In the genomic region with DNA sequence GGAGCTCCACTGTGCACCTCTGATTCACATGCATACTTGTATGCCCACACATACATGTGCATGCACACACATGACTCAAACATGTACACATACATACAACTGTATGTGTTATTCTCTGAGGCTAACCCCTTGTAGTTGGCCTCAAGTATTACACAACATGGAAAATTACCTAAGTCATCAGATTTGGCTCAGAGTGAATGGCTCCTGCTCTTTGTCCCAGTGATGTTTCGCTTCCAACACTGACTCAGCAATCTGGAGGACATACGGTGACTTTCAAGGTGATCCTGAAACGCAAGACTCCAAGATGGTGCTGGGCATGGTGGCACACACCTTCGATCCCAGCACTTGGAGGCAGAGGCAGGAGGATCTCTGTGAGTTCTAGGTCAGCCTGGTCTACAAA, we compare ENCODE assay signal across 29 mouse cellular contexts.
DNase-seq lines count a peak whose midpoint lies in the region; ATAC-seq and TF ChIP-seq lines count a peak whose summit lies in the region.
"Had no signal": no experiment of that assay in that cellular context is flagged by ENCODE, and none has a peak within 500 bp of the region (broad histone marks: within the 10 kb centered on the region; RNA-seq: fewer than 3 reads in every experiment).

No protein-coding gene starts in this region.

- peak; percentile 43 for DNase-seq in kidney, adult 2 months
- DNase-seq in kidney, postnatal 14 days, result no peak
- DNase-seq in liver, postnatal 0 days, result no peak
- DNase-seq in liver, embryonic 11.5 days (ENCODE audit: low spot score), result no peak
- peak; percentile 18 for DNase-seq in adipocyte (ENCODE audit: low spot score)
- no peak for DNase-seq in embryo, embryonic 10.5 days (ENCODE audit: low spot score)
- DNase-seq in neural tube, embryonic 10.5 days (ENCODE audit: extremely low spot score, low spot score), result no peak
- DNase-seq: cerebellum, adult 11 months; cerebellum, adult 9-11 months; forebrain, postnatal 0 days; heart, adult 2 months; heart, postnatal 4 days; kidney, adult 11 months; lung, embryonic 14.5 days; right cerebral cortex, adult 18-20 months; right cerebral cortex, postnatal 4 days; thymus, adult 18-20 months; thymus, postnatal 36 days had no signal

- no peak overlapping the region for H3K27ac ChIP-seq in kidney, adult 2 months (ENCODE audit: insufficient read depth, low read depth, low read length)
- H3K27ac ChIP-seq in liver, postnatal 0 days (ENCODE audit: low read depth), result no peak overlapping the region
- H3K27ac ChIP-seq in liver, embryonic 11.5 days (ENCODE audit: low read depth, low read length), result no peak overlapping the region
- H3K27ac ChIP-seq: heart, adult 2 months; hindbrain, embryonic 13.5 days; kidney, postnatal 0 days; limb, embryonic 13.5 days; liver, embryonic 14.5 days; neural tube, embryonic 12.5 days; stomach, postnatal 0 days had no signal

- no peak overlapping the region for H3K9ac ChIP-seq in liver, postnatal 0 days (replicated peaks)
- H3K9ac ChIP-seq in liver, embryonic 11.5 days (ENCODE audit: low read depth, low read length), result no peak overlapping the region
- H3K9ac ChIP-seq: forebrain, embryonic 12.5 days; forebrain, postnatal 0 days; heart, embryonic 12.5 days; hindbrain, embryonic 13.5 days; limb, embryonic 13.5 days; liver, embryonic 14.5 days; lung, embryonic 14.5 days; neural tube, embryonic 12.5 days had no signal

- no peaks in the 10 kb centered on the region for H3K9me3 ChIP-seq in liver, postnatal 0 days (ENCODE audit: low read length)
- H3K9me3 ChIP-seq in liver, embryonic 11.5 days (ENCODE audit: control insufficient read depth, low read length), result no peaks in the 10 kb centered on the region
- H3K9me3 ChIP-seq: forebrain, embryonic 12.5 days; heart, embryonic 12.5 days; hindbrain, embryonic 13.5 days; limb, embryonic 13.5 days; midbrain, embryonic 10.5 days; neural tube, embryonic 12.5 days had no signal

- ATAC-seq in liver, postnatal 0 days, result peak; percentile 40; the same call in 1 of the 2 replicates
- ATAC-seq in liver, embryonic 11.5 days (replicated peaks; ENCODE audit: low FRiP score), result no peak
- ATAC-seq: forebrain, postnatal 0 days; midbrain, embryonic 16.5 days had no signal

- H3K4me1 ChIP-seq in kidney, adult 2 months (ENCODE audit: control insufficient read depth, insufficient read depth, low read length), result no peaks in the 10 kb centered on the region
- H3K4me1 ChIP-seq in liver, postnatal 0 days (ENCODE audit: insufficient read depth), result no peaks in the 10 kb centered on the region
- no peaks in the 10 kb centered on the region for H3K4me1 ChIP-seq in liver, embryonic 11.5 days (replicated peaks; ENCODE audit: control insufficient read depth, insufficient read depth, low read length)
- H3K4me1 ChIP-seq: limb, embryonic 13.5 days; neural tube, embryonic 12.5 days had no signal

- H3K4me3 ChIP-seq in kidney, adult 2 months (ENCODE audit: insufficient read depth, low read depth, low read length), result no peak overlapping the region
- no peak overlapping the region for H3K4me3 ChIP-seq in liver, postnatal 0 days (ENCODE audit: low read depth, low read length)
- H3K4me3 ChIP-seq in liver, embryonic 11.5 days (ENCODE audit: low read depth, low read length), result no peak overlapping the region
- H3K4me3 ChIP-seq: erythroblast, embryonic 14.5 days; forebrain, embryonic 12.5 days; heart, adult 2 months; heart, embryonic 12.5 days; hindbrain, embryonic 13.5 days; limb, embryonic 13.5 days; midbrain, embryonic 10.5 days; neural tube, embryonic 12.5 days had no signal

- 73% methylated on average over 4 of the region's 4 CpGs for WGBS in kidney, adult 2 months
- WGBS in liver, postnatal 0 days (ENCODE audit: insufficient replicate concordance), result 85% methylated on average over 4 of the region's 4 CpGs
- 88% methylated on average over 4 of the region's 4 CpGs for WGBS in liver, embryonic 11.5 days

- TF ChIP-seq EP300 in liver, postnatal 0 days (IDR thresholded peaks at IDR 0.05; ENCODE audit: low read depth), result no peak

- no peaks in the 10 kb centered on the region for H3K27me3 ChIP-seq in kidney, adult 2 months (replicated peaks; ENCODE audit: control insufficient read depth, insufficient read depth, low read length)
- no peaks in the 10 kb centered on the region for H3K27me3 ChIP-seq in liver, postnatal 0 days (ENCODE audit: insufficient read depth, low read length)
- no peaks in the 10 kb centered on the region for H3K27me3 ChIP-seq in liver, embryonic 11.5 days (replicated peaks; ENCODE audit: control insufficient read depth, insufficient read depth, low read length)
- H3K27me3 ChIP-seq: forebrain, embryonic 12.5 days; heart, embryonic 12.5 days; hindbrain, embryonic 13.5 days; limb, embryonic 13.5 days; neural tube, embryonic 12.5 days had no signal

- TF ChIP-seq POLR2A in kidney, adult 2 months (IDR thresholded peaks at IDR 0.05; ENCODE audit: low read depth, low read length), result no peak

- no peak for TF ChIP-seq CTCF in kidney, adult 2 months (conservative IDR thresholded peaks at IDR 0.05; ENCODE audit: insufficient read depth, insufficient read length, low read depth, low read length)
- no peak for TF ChIP-seq CTCF in liver, postnatal 0 days (IDR thresholded peaks at IDR 0.05; ENCODE audit: low read depth)

- H3K4me2 ChIP-seq in liver, postnatal 0 days (ENCODE audit: low read depth, low read length), result no peak overlapping the region
- H3K4me2 ChIP-seq in liver, embryonic 11.5 days, result no peak overlapping the region
- H3K4me2 ChIP-seq: forebrain, embryonic 12.5 days; heart, embryonic 12.5 days; hindbrain, embryonic 13.5 days; limb, embryonic 13.5 days; lung, embryonic 14.5 days; neural tube, embryonic 12.5 days had no signal

- no peaks in the 10 kb centered on the region for H3K36me3 ChIP-seq in kidney, adult 2 months (ENCODE audit: control insufficient read depth, insufficient read depth, low read length)
- H3K36me3 ChIP-seq in liver, postnatal 0 days (replicated peaks; ENCODE audit: insufficient read depth, low read length), result no peaks in the 10 kb centered on the region
- H3K36me3 ChIP-seq in liver, embryonic 11.5 days (ENCODE audit: control insufficient read depth, insufficient read depth, low read length), result no peaks in the 10 kb centered on the region
- H3K36me3 ChIP-seq: heart, embryonic 12.5 days; hindbrain, embryonic 13.5 days; neural tube, embryonic 12.5 days had no signal

Comparison
In these comparisons a context has a peak if more than half of its experiments do, and no peak if none do; other contexts are left out.
1. DNase-seq: peak in kidney, adult 2 months (single experiment) and adipocyte (single experiment); none in kidney, postnatal 14 days (single experiment), liver, postnatal 0 days (single experiment), liver, embryonic 11.5 days (single experiment), embryo, embryonic 10.5 days (single experiment) and neural tube, embryonic 10.5 days (single experiment).